Mouse (Mus musculus): Measurements from ENCODE around the gene Mms22l. TPM values are rescaled to one million over a fixed set of nuclear protein-coding genes. Genes with fewer than 3 reads are reported as not detected.
"Not testable (repeated sequence)": the region's sequence is repeated elsewhere in the genome, so short reads cannot be mapped to it uniquely, and the experiment has no call there.

Gene Mms22l
- total RNA-seq (2021): 1 to 10 TPM; 1.2 TPM

DNA sequence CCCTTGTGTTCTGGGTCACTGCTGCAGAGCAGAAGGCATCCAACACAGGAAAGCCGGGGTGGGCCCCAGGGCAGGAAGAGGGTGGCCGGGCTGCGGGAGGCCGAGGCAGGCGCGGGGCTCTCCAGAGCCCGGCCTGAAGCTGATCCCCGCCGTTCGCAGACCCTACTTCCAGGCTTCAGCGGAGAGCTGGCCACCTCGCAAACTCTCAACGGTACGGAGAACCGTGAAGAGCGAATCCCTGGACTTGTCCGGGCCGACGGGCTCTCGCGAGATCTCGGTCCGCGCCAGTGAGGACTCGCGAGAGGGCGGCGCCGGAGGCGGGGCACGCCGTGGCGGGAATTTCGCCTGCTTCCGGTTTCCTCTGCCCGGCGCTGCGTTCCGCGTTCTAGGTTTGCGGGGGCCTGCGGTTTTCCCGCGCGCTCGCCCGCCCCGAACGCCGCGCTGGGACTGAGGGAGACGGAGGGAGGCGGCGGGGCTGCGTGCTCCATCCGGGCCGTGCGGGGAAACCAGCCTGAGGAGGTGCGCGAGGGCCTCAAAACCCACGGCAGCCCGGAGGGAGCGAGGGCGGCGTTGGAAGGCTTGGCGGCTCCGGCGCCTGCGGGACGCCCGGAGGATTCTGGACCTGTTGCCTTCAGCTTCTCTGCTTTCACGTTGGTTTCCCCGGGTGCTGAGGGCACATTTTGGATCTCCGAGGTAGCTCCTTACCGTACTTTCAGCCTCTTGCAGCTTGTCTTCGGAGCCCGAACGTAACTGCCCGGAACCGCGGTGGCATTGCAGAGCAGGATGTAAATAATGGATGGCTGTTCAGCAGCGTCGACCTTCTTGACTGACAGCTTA lies at the start of gene Mms22l:
Gene Mms22l (plus strand): TSS at position 336 of the 837 bp plus-strand sequence.
- DNase-seq (ENCODE audit: low spot score in 2 of 2): peak; percentile 94 to 95
- intact Hi-C loops (cut with DNase I): no loop called here

DNA sequence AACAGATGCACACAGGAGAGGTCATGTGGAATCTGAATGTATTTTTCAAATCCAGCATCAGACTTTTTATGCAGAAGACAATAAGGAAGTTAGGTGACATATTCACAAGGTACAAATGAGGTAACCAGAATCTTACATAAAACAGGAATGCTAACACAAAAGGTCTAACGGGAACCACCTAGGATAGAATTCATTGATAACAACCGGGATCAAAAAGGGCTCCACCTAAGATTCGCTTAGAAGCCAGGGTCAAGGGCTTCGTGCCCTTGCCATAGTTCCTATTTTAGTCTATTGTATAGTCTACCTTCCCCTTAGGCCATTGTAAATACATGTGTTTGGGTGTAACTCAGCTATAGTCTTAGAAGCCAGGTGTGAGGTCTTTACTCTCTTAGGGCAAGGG lies 12.2 kb upstream of the Mms22l start:
- DNase-seq (ENCODE audit: low spot score in 2 of 2); intact Hi-C loops (cut with DNase I): not testable (repeated sequence)

DNA sequence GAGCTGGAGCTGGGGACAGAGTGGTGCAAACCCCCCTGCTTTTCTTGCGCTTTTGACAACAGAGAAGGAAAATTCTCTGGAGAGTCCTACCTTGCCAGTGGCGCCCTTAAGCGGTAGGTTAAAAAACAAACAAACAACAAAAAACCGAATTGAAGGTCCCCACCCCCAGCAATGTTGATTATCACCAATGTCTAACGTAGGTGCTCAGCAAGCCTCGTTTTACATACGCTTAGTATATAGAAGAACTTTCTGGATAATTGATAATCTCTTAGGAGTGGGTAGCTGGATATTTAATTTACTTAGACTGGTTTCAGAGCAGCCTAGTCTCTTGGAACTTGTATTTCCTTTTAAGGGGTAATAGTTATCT lies 685 bp downstream of the Mms22l start:
- DNase-seq (ENCODE audit: low spot score in 2 of 2): no peak
- intact Hi-C loops (cut with DNase I): no loop called here

DNA sequence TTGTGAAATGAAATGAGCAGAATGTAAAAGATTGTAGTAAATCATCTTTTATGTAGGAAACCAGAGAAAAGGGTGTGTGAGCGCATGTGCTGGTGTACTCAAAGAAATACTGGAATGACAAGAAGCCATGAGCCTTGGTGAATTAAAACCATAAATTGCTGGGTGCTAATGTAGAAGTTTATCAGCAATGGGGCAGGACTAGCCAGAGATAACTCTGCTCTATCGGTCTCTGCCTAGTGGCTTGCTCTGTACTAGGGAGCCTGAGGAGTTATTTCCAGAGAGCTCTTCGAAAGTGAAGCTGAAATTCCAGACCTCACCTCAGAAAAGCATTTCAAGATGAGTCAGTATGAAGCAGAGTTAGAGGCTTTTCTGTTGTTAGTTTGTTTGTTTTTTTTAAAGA lies 12.9 kb downstream of the Mms22l start:
- no peak for DNase-seq (ENCODE audit: low spot score in 2 of 2)
- intact Hi-C loops (cut with DNase I): no loop called here

DNA sequence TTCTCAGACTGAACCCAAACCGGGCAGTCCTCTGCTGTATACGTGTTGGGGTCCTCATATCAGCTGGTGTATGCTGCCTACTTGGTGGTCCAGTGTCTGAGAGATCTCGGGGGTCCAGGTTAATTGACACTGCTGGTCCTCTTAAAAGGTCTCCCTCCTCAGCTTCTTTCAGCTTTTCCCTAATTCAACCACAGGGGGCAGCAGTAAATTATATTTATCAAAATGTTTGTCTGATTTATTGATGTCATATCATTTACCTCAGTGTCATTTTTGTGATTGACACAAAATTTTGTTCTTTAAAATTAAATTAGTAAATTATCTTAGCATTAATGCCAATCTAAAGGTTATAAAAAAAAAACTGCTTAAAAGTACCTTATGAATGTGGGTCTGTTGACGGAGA lies 40.7 kb downstream of the Mms22l start:
- intact Hi-C loops (cut with DNase I): no loop called here
- DNase-seq (ENCODE audit: low spot score in 2 of 2): no peak

DNA sequence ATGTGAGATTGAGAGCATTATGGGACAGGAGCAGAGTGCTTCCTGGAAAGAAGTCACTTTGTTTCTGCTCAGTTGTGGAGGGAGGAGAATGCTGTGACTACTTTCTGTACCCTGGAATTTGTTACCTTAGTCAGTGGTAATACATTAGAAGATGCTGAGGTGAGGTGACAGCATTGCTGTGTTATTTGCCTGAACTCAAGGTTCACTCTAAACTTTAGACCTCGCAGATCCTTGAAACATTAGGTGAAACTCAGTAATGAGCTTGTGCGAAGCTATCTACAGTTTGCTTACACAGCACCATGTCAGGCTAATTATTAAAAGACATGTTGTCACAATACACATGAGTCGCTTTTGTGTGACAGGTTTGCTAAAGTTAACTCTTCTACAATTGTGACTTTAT lies 47.2 kb downstream of the Mms22l start:
- no peak for DNase-seq (ENCODE audit: low spot score in 2 of 2)
- intact Hi-C loops (cut with DNase I): loop anchor here (10.0 kb wide), 1 partner anchor 299 kb away; no protein-coding TSS in a partner anchor

DNA sequence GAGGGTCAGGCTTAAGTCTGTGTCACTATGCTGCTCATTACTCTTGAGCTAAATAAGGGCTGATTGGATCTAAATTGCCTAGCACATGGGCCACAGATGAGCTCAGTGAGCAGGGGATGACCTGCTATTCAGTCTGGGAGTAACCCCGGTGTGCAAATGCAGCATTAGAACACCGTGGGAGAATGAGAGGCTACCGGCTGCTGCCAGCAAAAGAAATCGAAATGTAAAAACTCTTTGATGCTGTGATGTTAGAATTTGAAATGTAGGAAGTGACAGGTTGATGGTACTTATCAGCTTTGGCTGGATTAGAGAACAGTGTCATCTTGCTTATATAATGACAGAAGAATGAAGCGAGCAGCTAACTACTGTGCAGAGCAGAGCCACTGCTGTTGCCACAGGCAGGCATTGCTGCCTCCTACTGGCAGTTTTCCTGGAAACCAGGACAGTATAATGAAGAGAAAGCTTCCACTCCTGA lies 48.5 kb downstream of the Mms22l start:
- intact Hi-C loops (cut with DNase I): loop anchor here (10.0 kb wide), 1 partner anchor 300 kb away; no protein-coding TSS in a partner anchor
- peak; percentile 79 to 91 for DNase-seq (ENCODE audit: low spot score in 2 of 2)

DNA sequence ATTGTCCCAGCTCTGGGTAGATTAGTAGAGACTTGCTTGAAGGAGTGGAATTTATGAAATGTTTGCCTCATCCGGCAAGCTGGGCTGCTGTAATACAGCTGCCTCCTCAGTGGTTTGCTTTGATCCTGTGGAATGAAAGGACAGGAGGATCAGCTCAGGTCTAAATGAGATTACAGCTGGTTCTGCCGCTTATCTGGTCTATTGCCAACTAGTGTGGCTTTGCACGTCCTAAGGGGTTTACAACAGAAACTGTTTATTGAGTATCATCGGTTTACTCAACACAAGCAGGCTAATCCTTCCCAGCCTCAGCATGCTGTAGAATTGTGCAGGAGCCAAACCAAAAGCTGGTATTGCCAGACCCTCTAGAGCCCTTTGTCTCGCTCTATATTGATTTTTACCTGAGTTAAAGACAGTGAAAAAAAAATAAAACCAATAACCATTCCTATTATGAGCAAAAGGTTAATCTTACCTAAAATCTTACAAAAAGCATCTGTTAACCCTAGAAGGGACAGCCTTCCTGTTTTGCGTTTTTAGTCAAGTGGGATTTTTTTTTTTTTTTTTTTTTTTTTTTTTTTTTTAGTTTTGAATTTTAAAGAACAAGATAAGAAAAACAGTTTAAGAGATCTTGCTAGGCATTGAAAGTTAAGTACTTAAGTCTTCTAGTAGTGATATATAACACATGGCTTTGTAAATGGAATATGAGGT lies 60.0 kb downstream of the Mms22l start:
- no peak for DNase-seq (ENCODE audit: low spot score in 2 of 2)
- intact Hi-C loops (cut with DNase I): no loop called here

DNA sequence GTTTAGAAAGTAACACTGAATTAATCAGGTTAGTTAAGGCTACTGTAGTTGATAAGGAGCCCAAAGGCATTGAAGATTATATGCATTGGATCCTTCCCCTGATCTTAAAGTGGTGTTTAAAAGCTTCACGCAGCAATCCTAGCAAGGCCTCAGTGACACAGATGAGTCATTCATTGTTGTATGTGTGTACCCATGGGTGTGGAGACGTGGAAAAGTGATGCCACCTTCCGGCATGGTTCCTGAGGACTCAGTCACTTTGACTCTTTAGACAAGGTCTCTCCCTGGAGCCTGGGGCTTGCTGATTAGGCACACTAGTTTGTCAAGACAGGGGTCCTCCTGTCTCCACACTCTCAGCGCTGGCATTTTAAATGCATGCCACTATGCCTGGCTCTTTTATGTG lies 60.9 kb downstream of the Mms22l start:
- intact Hi-C loops (cut with DNase I): no loop called here
- DNase-seq (ENCODE audit: low spot score in 2 of 2): no peak

DNA sequence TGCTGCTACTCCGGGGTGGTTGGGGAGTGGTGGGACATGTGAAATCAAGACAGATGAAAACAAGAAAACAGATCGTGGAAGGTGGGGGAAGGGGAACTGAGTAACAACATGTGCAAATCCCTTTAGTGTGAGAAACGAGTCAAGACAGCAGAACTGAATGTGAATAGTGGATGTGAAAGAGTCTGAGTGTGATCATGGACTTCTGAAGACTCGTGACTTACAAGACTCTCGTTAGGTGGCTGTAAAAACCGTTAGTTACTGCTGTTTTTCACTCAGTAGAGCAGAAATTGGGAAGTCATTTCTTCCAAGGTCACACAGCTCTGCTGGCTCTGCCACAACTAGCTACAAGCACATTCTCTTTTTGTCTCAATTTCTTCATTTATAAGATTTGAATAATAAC lies 71.8 kb downstream of the Mms22l start:
- no peak for DNase-seq (ENCODE audit: low spot score in 2 of 2)
- intact Hi-C loops (cut with DNase I): no loop called here

DNA sequence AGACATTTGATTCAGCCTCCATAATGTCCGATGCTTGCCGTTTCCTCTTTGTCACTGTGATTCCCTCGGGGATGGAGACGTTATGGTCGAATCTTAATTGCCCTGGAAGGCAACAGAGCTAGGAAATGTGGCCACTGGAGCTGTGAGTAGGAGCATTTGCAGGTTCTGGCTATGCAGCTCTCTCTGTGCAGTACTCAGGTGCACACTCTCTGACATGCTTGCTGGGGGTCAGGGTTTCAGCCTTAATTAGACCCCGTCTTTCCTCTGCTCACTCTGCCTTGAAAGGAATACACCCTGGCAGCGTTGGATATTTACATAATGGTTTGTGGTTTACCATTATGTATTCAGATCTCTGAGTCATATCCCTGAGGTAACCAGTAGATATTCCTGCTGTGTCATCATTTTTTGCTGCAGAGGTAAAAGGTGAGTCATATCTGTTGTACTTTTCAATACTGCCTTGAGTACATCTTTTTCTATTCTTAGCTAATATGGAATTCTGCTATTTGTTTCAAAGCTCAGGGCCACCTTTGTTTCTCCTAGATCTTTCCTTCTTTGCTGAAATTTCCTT lies 72.8 kb downstream of the Mms22l start:
- no peak for DNase-seq (ENCODE audit: low spot score in 2 of 2)
- intact Hi-C loops (cut with DNase I): no loop called here

DNA sequence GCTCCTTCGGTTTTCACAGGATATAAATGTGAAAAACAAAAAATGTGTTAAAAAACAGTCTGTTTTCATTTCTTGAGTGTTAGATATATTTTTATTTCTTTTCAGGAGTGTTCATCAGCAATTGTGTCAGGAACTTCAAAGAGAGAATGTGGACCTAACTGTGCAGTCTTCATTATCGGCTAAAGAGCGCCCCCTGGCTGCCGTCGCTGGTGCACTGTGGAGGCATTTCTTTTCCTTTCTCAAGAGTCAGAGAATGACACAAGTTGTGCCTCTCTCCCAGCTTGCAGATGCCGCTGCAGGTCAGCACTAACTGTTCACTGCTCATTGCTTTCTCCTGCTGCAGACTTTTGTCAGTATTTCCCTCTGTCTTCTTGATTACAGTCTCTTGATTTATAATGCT lies 78.0 kb downstream of the Mms22l start:
- DNase-seq (ENCODE audit: low spot score in 2 of 2): peak; percentile 86 to 92
- intact Hi-C loops (cut with DNase I): loop anchor here (5.0 kb wide), 1 partner anchor 327 kb away; no protein-coding TSS in a partner anchor

DNA sequence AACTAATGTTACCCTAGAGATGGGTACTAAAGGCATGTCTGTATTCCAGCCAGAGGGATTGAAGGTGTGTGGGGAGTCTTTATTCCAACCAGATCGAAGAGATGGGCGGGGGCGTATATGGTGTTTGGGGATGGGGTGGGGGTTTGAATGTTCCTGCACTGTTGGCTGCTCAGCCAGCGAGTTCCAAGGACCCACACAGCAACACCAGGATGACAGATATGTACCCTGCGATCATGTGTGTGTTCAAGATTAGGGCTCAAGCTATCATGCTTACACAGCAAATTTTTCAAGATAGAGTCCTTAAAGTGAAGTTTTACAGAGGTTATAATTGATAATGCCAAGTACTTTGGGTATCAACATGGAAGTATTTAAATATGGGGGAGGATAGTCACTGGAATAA lies 81.3 kb downstream of the Mms22l start:
- intact Hi-C loops (cut with DNase I): no loop called here

DNA sequence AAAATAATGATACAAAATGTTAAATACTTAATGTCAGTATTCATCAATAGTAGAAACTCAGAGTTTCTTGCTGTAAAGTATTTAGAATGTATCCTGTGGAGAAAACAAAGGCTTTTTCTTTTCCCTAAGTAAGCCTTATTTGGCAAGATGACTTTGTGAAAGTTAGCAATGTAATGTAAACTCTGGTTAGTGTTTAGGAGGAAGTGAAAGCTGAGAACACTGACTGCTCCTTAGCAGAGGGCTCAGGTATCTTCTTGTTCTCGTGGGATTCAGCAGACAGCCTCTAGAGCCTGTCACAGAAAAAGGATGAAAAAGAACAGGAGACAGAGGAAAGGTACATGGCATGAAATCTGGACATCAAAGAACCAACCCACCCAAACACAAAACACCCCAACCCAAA lies 86.0 kb downstream of the Mms22l start:
- intact Hi-C loops (cut with DNase I): no loop called here
- DNase-seq (ENCODE audit: low spot score in 2 of 2): no peak

More for the DNA sequence above, 81.3 kb downstream of the Mms22l start:
- DNase-seq (ENCODE audit: low spot score in 2 of 2): no peak

DNA sequence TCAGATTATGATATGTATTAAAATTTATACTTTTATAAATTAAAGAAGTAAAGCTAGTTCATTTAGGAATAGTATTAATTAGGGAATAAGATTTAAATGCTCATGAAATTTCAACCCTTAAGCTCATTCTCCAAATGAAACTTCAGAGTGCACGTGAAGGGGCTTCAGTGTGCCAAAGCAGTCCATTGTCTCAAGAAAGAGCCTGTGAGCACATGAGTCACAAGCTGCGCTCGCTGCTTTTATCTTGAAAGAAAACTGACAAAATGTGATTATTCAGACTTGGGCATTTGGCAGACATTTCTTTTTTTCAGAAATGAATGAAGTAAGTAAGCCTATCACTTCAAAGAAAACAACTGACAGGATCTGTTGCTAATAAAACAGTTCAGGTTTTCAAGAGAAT lies 87.7 kb downstream of the Mms22l start:
- intact Hi-C loops (cut with DNase I): no loop called here
- no peak for DNase-seq (ENCODE audit: low spot score in 2 of 2)

DNA sequence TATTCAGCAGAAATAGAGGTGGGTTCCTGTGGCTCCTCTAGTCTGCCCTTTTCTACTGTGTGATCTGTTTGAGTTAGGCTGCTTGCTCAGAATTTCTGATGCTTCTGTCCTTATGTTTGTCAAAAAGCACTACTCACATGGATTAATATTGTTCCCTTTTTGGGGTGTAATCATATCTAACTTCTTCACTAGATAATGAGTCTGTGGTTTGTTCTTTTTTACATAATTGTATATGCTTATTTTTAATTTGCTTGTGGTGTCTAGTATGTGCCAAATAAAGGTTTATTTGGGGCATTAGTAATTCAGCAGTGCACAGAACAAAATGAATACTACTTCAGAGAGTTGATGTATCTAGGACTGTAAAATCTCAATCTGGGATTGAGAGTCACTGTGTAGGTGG lies 98.6 kb downstream of the Mms22l start:
- intact Hi-C loops (cut with DNase I): no loop called here
- no peak for DNase-seq (ENCODE audit: low spot score in 2 of 2)

DNA sequence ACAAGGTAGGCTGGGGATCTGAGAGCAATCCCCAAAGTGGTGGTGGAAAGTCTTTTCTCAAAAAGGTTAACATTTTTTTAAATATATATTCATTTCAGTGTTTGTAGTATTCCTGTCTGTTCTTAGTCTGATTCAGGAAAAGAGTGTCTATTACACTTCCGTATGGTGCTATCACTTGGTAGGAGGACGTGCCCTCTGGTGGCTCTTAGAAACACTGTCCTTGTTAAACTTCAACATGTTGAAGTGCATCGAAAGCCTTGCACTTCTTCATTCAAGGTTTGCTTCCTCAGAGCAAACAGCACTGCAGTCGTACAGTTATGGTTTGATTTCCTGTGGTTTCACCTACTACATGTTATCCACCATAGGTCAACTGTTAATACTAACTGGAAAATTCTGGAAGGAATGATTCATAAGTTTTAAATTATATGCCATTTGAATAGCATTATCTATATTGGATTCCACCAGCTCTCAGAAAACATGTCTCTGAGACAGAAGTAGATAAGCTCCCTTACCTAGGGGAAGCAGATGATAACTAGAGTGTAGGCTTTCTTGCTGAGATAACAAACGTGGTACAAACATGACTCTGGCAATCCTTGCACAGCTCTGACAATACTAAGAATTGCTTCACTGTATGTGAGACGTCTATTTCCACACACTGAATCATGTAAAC lies 100.8 kb downstream of the Mms22l start:
- intact Hi-C loops (cut with DNase I): no loop called here
- no peak for DNase-seq (ENCODE audit: low spot score in 2 of 2)

DNA sequence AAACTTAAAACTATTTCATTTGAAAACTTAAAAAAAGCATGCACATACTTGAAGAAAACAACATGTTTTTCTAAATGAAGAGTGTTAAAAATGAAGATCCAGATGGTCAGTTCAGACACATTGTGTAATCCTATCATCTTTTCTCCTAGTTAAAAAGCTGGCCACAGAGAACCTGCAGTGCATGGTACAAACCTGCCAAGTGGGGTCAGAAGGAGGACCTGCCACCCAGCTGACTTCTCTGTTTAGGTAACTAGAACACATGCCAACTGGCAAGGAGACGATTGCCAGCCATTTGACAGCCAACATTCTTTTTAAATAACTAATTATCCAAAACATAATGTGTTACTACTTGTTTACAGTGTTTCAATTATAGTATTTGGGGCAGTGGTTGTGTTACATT lies 102.4 kb downstream of the Mms22l start:
- intact Hi-C loops (cut with DNase I): no loop called here
- DNase-seq (ENCODE audit: low spot score in 2 of 2): no peak

DNA sequence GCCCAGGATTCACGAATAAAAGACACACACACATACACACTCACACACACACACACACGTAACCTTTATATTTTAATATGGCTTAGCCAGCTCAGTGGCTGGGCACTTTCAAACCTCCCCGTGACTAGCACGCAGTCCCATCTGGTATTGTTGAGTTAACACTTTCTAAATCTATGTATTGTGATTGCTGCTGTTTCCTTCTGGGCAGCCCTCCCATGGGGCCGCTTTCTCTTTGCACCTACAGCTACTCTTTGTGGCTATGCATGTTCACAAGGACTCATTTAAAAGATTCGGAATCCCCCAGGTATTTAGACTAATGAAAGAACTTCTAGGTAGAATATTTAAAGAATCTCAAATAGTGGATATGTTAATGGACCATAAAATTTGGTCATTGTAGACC lies 105.5 kb downstream of the Mms22l start:
- no peak for DNase-seq (ENCODE audit: low spot score in 2 of 2)
- intact Hi-C loops (cut with DNase I): no loop called here

DNA sequence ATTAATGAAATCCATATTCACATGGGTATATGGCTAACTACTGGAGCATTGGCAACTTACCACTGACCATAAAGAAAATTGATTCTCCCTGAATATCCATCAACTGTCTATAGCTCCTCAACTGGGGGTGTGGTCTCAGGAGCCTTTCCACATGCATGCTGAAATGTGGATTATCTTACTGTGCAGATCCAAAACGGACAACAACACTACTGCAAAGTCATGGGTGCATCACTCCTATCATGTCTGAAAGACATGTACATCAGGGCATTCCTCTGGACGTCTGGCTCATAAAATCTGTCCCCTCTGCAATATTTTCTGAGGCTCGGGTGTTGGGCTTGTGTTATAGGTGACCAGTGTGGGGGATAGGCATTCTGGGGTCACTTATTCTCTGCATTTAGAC lies 112.8 kb downstream of the Mms22l start:
- intact Hi-C loops (cut with DNase I): no loop called here

More for the DNA sequence above, 112.8 kb downstream of the Mms22l start:
- DNase-seq (ENCODE audit: low spot score in 2 of 2): no peak

All from left cerebral cortex, postnatal 25 days (tissue).